Mouse (Mus musculus) kidney, adult 9 months (tissue): ENCODE results near the gene Gcdh.
"Not testable (repeated sequence)": the region's sequence is repeated elsewhere in the genome, so short reads cannot be mapped to it uniquely, and the experiment has no call there.

Experiments used
- DNase-seq: peaks from one replicate; pipeline ENCODE4 v3.0.0; 2022

Gene Gcdh

DNA sequence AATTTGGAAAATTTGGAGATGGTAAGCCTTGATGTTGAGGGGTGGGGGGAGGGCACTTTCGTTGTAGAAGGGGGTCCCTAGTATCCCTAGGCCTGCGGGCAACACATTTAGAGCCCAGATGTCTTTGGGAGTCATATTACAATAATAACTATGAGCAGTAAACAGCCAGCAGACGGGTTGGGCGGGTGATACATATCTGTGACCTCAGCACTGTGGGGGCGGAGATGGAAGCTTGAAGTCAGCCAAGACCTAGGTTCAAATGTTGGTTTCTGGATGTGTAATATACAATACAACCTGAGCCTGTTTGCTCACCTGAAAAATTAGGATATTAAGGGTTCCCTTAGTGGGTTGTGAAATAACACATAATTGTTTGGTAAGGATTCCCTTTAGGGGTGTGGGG lies 16.2 kb upstream of the Gcdh start:
- no peak for DNase-seq

- no peak for DNase-seq
These were observed 15.5 kb upstream of the Gcdh start for GRCm38 (mm10) chr8:84909162-84909767.

DNA sequence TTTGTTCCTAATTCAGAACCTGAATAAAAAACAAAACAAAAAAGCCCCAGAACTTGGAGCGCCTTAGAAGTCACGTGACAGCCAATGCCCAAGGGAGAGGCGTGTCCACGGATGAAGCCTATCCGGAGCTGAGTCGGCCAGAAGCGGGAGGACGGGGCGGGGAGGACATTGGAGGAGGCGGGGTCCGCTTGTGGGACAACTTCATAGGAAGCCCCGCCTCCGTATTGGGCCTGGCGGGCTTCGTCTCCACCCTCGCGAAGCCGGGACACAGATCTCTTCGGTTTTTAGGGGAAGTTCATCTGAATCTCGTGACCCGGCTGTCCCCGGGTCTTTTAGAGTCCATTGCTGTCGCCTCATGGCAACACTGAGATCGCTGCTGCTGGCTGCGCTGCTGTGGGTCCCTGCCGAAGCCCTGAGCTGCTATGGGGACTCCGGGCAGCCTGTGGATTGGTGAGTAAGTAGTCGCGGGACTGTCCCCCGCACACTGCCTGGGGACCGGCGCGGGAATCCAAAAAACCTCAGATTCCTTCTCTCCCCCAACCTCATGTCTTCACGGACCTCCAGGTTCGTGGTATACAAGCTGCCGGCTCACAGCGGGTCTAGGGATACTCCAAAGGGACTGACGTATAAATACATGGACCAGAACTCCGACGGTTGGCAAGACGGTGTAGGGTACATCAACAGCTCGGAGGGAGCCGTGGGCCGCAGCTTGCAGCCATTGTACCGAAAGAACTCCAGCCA lies 14.9 kb upstream of the Gcdh start, which contains the start of gene Dnase2a:
Dnase2a (plus strand) TSS at position 140 of the 741 bp plus-strand sequence.
- peak; percentile 98 for DNase-seq

- DNase-seq = not testable (repeated sequence)
These were observed 14.3 kb upstream of the Gcdh start for GRCm38 (mm10) chr8:84907979-84908378.

GRCm38 (mm10) chr8:84907493-84907892 lies 13.8 kb upstream of the Gcdh start:
- DNase-seq = no peak

DNA sequence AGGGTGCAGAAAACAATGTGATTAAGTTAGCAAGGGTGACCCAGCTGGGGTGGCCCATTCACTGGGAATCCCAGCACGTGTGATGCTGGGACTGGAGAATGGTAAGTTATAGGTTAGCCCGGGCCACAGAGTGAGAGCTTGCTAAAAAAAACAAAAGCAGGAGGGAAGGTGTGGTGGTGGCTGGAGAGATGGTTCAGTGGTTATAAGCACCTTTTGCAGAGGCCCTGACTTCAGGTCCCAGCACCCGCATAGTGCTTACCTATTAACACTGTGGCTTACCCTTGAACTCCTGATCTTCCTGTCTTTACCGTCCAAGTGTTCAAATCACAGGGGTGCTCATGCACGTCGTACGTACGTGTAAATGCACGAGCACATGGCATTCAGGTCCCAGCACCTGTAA lies 13.3 kb upstream of the Gcdh start:
- DNase-seq = no peak

- no peak for DNase-seq
These were observed 10.6 kb upstream of the Gcdh start for GRCm38 (mm10) chr8:84904351-84904750.

DNA sequence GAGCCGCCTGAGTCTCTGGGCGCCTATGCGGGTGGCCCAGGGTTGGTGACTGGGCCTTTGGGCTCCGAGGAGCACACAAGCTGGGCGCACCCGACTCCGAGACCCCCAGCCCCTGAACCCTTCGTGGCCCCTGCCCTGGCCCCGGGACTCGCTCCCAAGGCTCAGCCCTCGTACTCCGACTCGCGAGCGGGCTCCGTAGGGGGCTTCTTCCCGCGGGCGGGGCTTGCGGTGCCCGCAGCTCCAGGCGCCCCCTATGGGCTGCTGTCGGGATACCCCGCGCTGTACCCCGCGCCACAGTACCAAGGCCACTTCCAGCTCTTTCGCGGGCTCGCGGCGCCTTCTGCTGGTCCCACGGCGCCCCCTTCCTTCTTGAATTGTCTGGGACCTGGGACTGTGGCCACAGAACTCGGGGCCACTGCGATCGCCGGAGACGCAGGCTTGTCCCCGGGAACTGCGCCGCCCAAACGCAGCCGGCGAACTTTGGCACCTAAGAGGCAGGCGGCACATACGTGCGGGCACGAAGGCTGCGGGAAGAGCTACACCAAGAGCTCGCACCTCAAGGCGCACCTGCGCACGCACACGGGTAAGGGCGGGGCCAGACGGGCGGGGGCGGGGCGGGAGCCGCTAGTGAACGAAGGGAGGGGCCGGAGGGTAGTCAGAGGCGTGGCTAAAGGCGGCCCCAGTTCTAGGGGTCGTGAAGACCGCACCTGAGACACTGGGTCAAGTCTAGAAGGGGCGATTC lies 9.4 kb upstream of the Gcdh start:
- DNase-seq = peak; percentile 97

DNA sequence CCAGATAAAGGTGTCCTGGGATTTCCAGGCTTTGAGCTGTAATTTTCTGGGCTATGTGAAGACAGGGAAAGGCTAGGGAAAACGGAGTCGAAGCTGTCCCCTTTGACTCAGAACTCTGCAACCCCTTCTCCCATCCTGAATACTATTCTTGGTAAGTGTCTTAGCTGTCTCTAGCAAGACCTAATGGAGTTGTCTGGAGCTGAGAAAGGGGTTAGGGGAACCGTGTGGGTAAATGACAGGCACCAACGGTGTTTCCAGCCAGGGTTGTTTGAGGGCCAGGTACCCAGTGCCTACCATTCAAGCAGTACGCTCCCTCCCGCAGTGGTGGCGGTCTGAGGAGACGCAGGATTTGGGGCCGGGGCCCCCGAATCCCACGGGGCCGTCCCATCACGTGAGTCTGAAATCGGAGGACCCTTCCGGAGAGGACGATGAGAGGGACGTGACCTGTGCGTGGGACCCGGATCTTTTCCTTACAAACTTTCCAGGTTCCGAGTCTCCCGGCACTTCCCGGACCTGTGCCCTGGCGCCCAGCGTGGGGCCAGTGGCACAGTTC lies 8.7 kb upstream of the Gcdh start:
- DNase-seq = peak; percentile 28

DNA sequence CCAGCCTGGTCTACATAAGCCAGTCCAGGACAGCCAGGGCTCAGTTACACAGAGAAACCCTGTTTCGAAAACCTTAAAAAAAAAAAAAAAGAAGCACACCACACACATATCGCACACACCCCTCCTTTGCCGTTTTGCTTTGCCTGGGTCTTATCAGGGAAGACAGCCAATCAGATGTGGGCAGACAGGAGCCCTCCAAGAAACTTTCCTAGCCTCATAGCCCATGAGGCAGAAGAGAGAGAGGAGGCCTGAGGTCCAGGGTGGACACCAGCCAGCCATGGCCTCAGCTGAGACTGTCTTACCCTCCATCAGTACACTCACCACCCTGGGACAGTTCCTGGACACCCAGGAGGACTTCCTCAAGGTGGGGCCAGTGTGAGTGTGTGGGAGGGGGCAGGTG lies 8.0 kb upstream of the Gcdh start, which contains the start of gene Klf1:
Klf1 (plus strand) TSS at position 177 of the 400 bp plus-strand sequence.
- DNase-seq = no peak

GRCm38 (mm10) chr8:84901071-84901470 lies 7.3 kb upstream of the Gcdh start:
- DNase-seq = no peak

DNA sequence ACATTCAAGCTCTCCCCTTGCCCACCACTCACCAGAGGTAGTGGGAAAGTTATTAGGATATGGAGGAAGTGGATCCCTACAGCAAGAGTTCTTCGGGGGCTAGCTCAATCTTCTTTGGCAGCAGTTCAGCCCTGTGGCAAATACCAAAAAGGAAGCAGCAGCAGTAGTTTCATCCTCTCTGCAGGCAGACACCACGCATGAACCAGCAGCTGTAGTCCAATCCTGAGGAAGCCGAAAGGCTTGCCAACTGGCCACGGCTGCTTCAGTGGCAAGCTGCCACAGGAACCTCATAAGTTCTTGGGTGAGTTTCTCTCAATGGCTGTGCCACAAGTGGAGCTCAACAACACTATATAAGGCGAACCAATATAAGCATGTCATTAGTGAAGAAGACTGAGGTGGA lies 2.2 kb upstream of the Gcdh start:
- no peak for DNase-seq

GRCm38 (mm10) chr8:84892993-84893708 lies 570 bp downstream of the Gcdh start:
- peak; percentile 86 for DNase-seq

- no peak for DNase-seq
These were observed 4.6 kb downstream of the Gcdh start for GRCm38 (mm10) chr8:84889141-84889540.

- DNase-seq = no peak
These were observed 5.4 kb downstream of the Gcdh start for GRCm38 (mm10) chr8:84888280-84888679.

DNA sequence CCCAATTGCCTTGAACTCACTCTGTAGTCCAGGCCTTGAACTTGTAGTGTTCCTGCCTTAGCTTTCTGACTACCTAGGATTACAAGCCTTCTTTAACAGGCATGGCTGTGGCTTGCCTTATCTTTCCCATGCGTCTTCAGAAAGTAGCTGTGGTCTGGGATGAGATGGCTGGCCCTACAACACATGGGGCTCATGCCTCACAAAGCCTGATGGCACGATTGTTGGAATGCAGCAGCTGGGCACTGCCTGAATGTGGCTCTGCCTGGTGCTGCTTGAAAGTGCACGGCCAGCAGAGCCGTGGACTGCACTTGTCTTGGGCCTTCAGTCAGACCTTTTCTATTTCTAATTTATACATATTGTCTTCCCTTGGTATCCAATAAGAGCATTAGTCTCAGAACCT lies 9.0 kb downstream of the Gcdh start:
- DNase-seq = no peak

- no peak for DNase-seq
These were observed 14.8 kb downstream of the Gcdh start for GRCm38 (mm10) chr8:84878915-84879314.

DNA sequence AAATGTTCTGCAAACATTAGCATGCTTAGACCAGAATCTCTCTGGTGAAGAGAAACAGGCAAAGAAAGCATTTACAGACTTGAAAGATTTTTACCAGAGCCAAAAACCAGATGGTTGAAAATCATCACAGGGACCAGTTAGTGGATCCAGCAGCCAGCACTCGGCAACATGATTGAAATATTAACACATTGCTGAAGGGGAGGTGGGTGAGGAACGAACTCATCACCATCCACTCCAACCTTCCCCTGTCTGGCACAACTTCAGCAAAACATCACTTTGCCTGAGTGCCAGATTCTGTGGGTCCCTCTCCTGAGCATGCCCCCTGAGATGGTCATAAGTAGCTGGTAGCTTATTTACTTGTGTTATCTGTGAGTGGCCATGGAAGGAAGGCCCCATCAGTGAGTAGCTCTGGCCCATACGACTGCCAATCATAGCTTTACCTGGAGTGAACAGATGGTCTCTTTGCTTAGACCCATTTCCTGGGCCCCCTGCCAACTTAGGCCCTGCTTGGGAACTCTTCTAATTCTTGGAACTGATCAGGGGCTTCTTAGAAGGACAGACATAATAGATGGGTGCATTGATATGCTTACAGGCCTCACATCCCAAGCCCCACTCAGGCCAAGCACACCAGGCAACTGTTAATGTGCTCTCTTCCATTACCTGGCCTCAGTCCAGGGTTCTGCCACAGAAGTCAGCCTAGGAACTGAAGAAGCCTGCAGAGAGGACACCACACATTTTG lies 16.3 kb downstream of the Gcdh start:
- no peak for DNase-seq

- no peak for DNase-seq
These were observed 19.4 kb downstream of the Gcdh start for GRCm38 (mm10) chr8:84874339-84874738.

- no peak for DNase-seq
These were observed 20.7 kb downstream of the Gcdh start for GRCm38 (mm10) chr8:84873016-84873415.

DNA sequence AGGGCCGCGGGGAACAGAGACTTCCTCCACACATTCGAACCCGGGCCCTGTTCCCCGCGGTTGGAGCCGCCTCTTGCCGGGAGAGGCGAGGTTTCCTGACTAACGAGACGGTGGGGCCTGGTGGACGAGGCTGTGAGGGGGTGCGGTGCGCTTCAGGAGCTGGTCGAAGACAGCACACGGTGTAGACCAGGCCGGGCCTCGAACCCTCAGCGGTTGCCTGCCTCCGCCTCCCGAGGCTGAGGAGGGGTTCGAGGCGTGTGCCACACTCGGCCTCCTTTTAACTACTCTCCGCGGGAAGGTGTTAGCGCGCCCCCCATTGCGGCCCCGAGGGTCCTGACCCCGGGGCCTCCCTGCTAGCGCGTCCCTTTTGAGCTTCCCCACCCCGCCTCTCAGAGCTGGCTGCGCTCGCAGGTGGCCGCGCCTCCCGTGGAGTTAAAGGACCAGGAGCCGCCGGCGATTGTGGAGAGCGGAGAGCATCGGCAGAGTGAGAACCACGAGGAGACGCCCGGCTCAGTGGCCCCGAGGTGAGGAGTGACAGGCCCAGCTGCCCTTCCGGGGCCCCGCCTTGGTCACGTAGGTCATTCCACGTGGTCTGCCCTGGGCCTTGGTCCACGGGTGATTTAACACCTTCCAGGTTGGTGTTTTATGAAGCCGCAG lies 21.3 kb downstream of the Gcdh start:
- peak; percentile 34 for DNase-seq
